11 mouse cellular contexts compared by ENCODE assay signal in the genomic region with DNA sequence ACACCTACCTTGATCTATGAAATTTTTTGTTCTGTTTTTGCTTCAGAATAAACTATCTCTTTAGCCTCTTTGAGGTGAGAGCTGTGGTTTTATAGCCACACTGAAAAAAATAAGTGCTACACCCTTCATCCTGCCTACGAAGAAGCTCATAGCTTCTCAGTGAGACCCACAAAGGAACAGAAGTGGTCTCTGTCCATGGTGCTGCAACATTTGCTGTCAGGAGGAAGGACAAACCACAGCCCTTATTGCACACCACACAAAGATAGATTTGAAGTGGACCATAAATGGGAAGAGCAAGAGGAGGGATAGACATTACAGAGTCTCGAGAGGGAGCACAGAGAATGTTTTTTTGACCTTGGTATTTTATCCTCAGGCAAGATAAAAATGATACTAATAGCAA. TPM values are rescaled to one million over a fixed set of nuclear protein-coding genes. Genes with fewer than 3 reads are reported as not detected.
DNase-seq lines count a peak whose midpoint lies in the region.
"Had no signal": no experiment of that assay in that cellular context is flagged by ENCODE, and none has a peak within 500 bp of the region (broad histone marks: within the 10 kb centered on the region; RNA-seq: fewer than 3 reads in every experiment).

No protein-coding gene starts in this region.

- WGBS in forebrain, embryonic 10.5 days = 64% methylated on average over 2 of the region's 2 CpGs

- no peaks in the 10 kb centered on the region for H3K27me3 ChIP-seq in forebrain, embryonic 10.5 days (ENCODE audit: poor library complexity, severe bottlenecking)

- H3K4me1 ChIP-seq in forebrain, embryonic 10.5 days = peaks cover 23% of the 10 kb centered on the region
- H3K4me1 ChIP-seq: heart, embryonic 15.5 days had no signal

- no peaks in the 10 kb centered on the region for H3K9me3 ChIP-seq in forebrain, embryonic 10.5 days
- H3K9me3 ChIP-seq: heart, embryonic 15.5 days had no signal

- DNase-seq in kidney, postnatal 4 days = peak; percentile 74 to 75
- DNase-seq in kidney, adult 11 months = no peak
- DNase-seq in MEL-GATA-1-ER (ENCODE audit: extremely low read depth, low read depth) = peak; percentile 12
- DNase-seq in adrenal gland, postnatal 36 days = peak; percentile 53 to 64
- DNase-seq in naive thymus-derived CD4-positive, alpha-beta T cell, adult 2 months (ENCODE audit: low read depth) = peak; percentile 31
- DNase-seq in forebrain, embryonic 10.5 days (ENCODE audit: extremely low spot score, low spot score) = no peak
- no peak for DNase-seq in left cerebral cortex, adult 18-20 months (ENCODE audit: low spot score in 2 of 2)
- DNase-seq: forebrain, postnatal 0 days had no signal

- H3K4me3 ChIP-seq in forebrain, embryonic 10.5 days = no peak overlapping the region
- H3K4me3 ChIP-seq: heart, embryonic 15.5 days; midbrain, embryonic 13.5 days had no signal

- no peaks in the 10 kb centered on the region for H3K36me3 ChIP-seq in forebrain, embryonic 10.5 days (replicated peaks)
- H3K36me3 ChIP-seq: heart, embryonic 15.5 days; midbrain, embryonic 13.5 days had no signal

- no peak overlapping the region for H3K27ac ChIP-seq in forebrain, embryonic 10.5 days
- H3K27ac ChIP-seq: heart, embryonic 15.5 days; midbrain, embryonic 13.5 days; stomach, postnatal 0 days had no signal

RNA-seq across cellular contexts. Expression of gene Pcbp3, which starts 16.4 kb away (rescaled TPM):
- total RNA-seq in adrenal gland, postnatal 36 days (2021) = 10 to 100 TPM; 22.9 to 32.9 TPM
- polyA plus RNA-seq in forebrain, embryonic 10.5 days (2016; fragmentation: Nextera tagmentation; extraction: Ambion mirVana) = 58.4 and 63.3 TPM in 2 replicates
- 10 to 100 TPM; 60.0 to 65.1 TPM for total RNA-seq in left cerebral cortex, adult 18-20 months (2021)

RNA-seq across cellular contexts. Expression of gene Slc19a1, which starts 54.0 kb away (rescaled TPM):
- 10 to 100 TPM; 19.3 to 25.1 TPM for total RNA-seq in adrenal gland, postnatal 36 days (2021)
- 37.1 and 44.4 TPM in 2 replicates for polyA plus RNA-seq in forebrain, embryonic 10.5 days (2016; fragmentation: Nextera tagmentation; extraction: Ambion mirVana)
- 10 to 100 TPM; 23.9 to 26.1 TPM for total RNA-seq in left cerebral cortex, adult 18-20 months (2021)

Comparison
In these comparisons a context has a peak if more than half of its experiments do, and no peak if none do; other contexts are left out.
1. DNase-seq: peak in kidney, postnatal 4 days (2 of 2), MEL-GATA-1-ER (single experiment), adrenal gland, postnatal 36 days (2 of 2) and naive thymus-derived CD4-positive, alpha-beta T cell, adult 2 months (single experiment); none in kidney, adult 11 months (single experiment), forebrain, embryonic 10.5 days (single experiment) and left cerebral cortex, adult 18-20 months (0 of 2).